ENCODE assay signal across 7 mouse cellular contexts in the genomic region with DNA sequence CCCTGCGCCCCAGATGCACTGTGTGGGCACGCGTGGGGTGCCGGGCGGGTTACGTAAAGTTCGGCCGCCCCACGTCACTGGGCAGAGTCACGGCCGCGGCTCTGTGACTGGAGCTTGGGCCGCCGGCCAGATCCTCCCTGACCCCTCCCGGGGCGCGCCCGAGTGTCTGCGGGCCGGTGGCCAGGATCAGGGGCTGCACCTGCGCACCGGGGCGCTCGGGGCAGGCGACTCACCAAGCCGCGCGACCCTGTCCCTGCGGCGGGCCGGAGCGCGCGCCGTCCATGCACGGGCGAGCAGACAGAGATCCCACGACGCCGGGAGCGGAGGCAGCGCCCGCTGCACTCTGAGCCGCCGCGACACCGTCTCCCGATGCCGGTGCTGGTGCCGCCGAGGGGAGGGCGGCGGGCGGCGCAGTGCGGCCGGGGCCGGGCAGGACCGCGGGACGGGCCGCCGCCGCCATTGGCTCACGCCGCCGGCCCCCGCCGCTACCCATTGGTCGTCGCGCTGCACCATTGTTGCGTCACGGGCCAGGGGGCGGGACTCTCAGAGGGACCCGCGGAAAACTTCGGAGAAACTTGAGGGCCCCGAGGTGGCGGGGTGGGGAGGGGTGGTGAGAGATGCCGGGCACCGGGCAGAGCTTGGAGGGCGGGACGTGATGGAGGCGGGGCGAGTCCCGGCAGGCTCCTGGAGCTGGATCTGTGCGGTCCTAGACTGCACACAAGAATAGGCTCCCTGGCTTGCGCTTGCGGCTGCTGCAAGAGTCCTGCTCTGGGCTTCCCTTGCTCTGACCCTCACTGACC. TPM values are rescaled to one million over a fixed set of nuclear protein-coding genes. Genes with fewer than 3 reads are reported as not detected.
DNase-seq lines count a peak whose midpoint lies in the region; ATAC-seq lines count a peak whose summit lies in the region.

A gene (minus strand): TSS at position 434 of the 800 bp plus-strand sequence.

- H3K36me3 ChIP-seq in intestine, embryonic 14.5 days (ENCODE audit: control insufficient read depth, insufficient read depth, low read length): peaks cover 31% of the 10 kb centered on the region

- peaks cover 10% of the 10 kb centered on the region; the same call in 1 of the 2 replicates for H3K4me1 ChIP-seq in intestine, embryonic 14.5 days (replicated peaks; ENCODE audit: control insufficient read depth, insufficient read depth, low read length)

- peak within 1 kb of the TSS; percentile 76 for H3K9ac ChIP-seq in intestine, embryonic 14.5 days (ENCODE audit: low read length)

- peak within 1 kb of the TSS; percentile 67 for H3K27ac ChIP-seq in intestine, embryonic 14.5 days (ENCODE audit: low read depth)

- intact Hi-C loops in left cerebral cortex, postnatal 14 days (cut with DNase I): no loop called here

- under 1% methylated on average over 73 of the region's 90 CpGs for WGBS in intestine, embryonic 14.5 days

- peak within 1 kb of the TSS; percentile 94 for H3K4me2 ChIP-seq in intestine, embryonic 14.5 days (ENCODE audit: low read length)

- peak; percentile 97 for ATAC-seq in intestine, embryonic 14.5 days (replicated peaks; ENCODE audit: low FRiP score, low TSS enrichment, low read depth)

- DNase-seq in adrenal gland, adult 18-20 months (ENCODE audit: low spot score in 2 of 2): peak; percentile 98
- DNase-seq in embryo, embryonic 11 days: peak; percentile 98
- DNase-seq in gastrocnemius, postnatal 25 days: peak; percentile 99
- DNase-seq in intestine, embryonic 14.5 days (ENCODE audit: low spot score): peak; percentile 97
- DNase-seq in left cerebral cortex, postnatal 14 days (ENCODE audit: low spot score in 2 of 2): peak; percentile 88 to 90
- peak; percentile 95 for DNase-seq in mesoderm, embryonic 11.5 days (ENCODE audit: low read depth, low spot score)
- peak; percentile 86 to 89 for DNase-seq in right cerebral cortex, postnatal 36 days (ENCODE audit: low spot score in 2 of 2)

- no peaks in the 10 kb centered on the region for H3K27me3 ChIP-seq in intestine, embryonic 14.5 days (replicated peaks; ENCODE audit: control insufficient read depth, insufficient read depth, low read length)

- peak within 1 kb of the TSS; percentile 84 for H3K4me3 ChIP-seq in intestine, embryonic 14.5 days (ENCODE audit: low read depth, low read length)

- H3K9me3 ChIP-seq in intestine, embryonic 14.5 days (ENCODE audit: control insufficient read depth, low read length): no peaks in the 10 kb centered on the region

RNA-seq across cellular contexts. Expression of the gene that starts here (rescaled TPM):
- 10 to 100 TPM; 29.7 to 39.8 TPM for total RNA-seq in adrenal gland, adult 18-20 months (2021)
- 100 to 1,000 TPM; 130 to 154 TPM for total RNA-seq in gastrocnemius, postnatal 25 days (2021)
- polyA plus RNA-seq in intestine, embryonic 14.5 days (2014; fragmentation: Nextera tagmentation; extraction: Ambion mirVana): 13.2 and 17.8 TPM in 2 replicates
- total RNA-seq in left cerebral cortex, postnatal 14 days (2021): 10 to 100 TPM; 12.2 to 14.5 TPM

Comparison
In these comparisons a context has a peak if more than half of its experiments do, and no peak if none do; other contexts are left out.
1. Peak in every context shown above with its lines: DNase-seq, ATAC-seq, H3K4me3 ChIP-seq and H3K27ac ChIP-seq.